Mouse (Mus musculus) forebrain, embryonic 16.5 days (tissue): Measurements from ENCODE around the gene Fgfr2. TPM values are rescaled to one million over a fixed set of nuclear protein-coding genes. Genes with fewer than 3 reads are reported as not detected.
A peak's percentile ranks its signal among the peaks of the same experiment; 100 is the strongest.

Experiments used
- ATAC-seq: fragments of 200-750 bp; cut with Nextera tagmentation; 2 replicates; pipeline ENCODE4 v1.8.0; 2017; ENCODE audit warnings: mild to moderate bottlenecking, moderate library complexity
- H3K27ac ChIP-seq: fragments of 300-500 bp; sonication (generic); 2 replicates; pipeline ENCODE4 v1.5.1; 2014; ENCODE audit warnings: low read length, control low read depth
- H3K27me3 ChIP-seq: fragments of 300-500 bp; sonication (generic); replicated peaks from 2 replicates; pipeline ENCODE4 v1.6.1; 2014; ENCODE audit warnings: low read length; ENCODE audit not compliant: control insufficient read depth, insufficient read depth
- H3K36me3 ChIP-seq: fragments of 300-500 bp; sonication (generic); 2 replicates; pipeline ENCODE4 v1.6.1; 2014; ENCODE audit not compliant: control insufficient read depth, insufficient read depth
- H3K4me1 ChIP-seq: fragments of 300-500 bp; sonication (generic); replicated peaks from 2 replicates; pipeline ENCODE4 v1.6.1; 2014; ENCODE audit warnings: low read length; ENCODE audit not compliant: control insufficient read depth, insufficient read depth
- H3K4me2 ChIP-seq: fragments of 300-500 bp; sonication (generic); 2 replicates; pipeline ENCODE4 v1.6.1; 2014; ENCODE audit warnings: mild to moderate bottlenecking, low read length, control low read depth
- H3K4me3 ChIP-seq: fragments of 300-500 bp; sonication (generic); replicated peaks from 2 replicates; pipeline ENCODE4 v1.5.1; 2014; ENCODE audit warnings: mild to moderate bottlenecking, low read length, control low read depth
- H3K9ac ChIP-seq: fragments of 300-500 bp; sonication (generic); replicated peaks from 2 replicates; pipeline ENCODE4 v1.6.1; 2014; ENCODE audit warnings: low read depth, low read length, control low read depth
- H3K9me3 ChIP-seq: fragments of 300-500 bp; sonication (generic); 2 replicates; pipeline ENCODE4 v1.6.1; 2016; ENCODE audit warnings: low read length; ENCODE audit not compliant: control insufficient read depth
- WGBS: fragments of 180-500 bp; shearing (Covaris S2); extraction: QIAGEN DNeasy Blood & Tissue Kit; methylation state at CpG from one replicate; pipeline ENCODE4 v1.1.7; 2014; 5-methylcytosine and 5-hydroxymethylcytosine counted together
- polyA plus RNA-seq: library from polyadenylated mRNA; unstranded; fragments of >200 nt; fragmentation: Nextera tagmentation; extraction: Ambion mirVana; gene quantifications from 2 replicates; pipeline ENCODE4 v1.2.1, GENCODE M21; 2015

Gene Fgfr2
- polyA plus RNA-seq, 1 experiment from 2014 or later: 39.2 TPM

DNA sequence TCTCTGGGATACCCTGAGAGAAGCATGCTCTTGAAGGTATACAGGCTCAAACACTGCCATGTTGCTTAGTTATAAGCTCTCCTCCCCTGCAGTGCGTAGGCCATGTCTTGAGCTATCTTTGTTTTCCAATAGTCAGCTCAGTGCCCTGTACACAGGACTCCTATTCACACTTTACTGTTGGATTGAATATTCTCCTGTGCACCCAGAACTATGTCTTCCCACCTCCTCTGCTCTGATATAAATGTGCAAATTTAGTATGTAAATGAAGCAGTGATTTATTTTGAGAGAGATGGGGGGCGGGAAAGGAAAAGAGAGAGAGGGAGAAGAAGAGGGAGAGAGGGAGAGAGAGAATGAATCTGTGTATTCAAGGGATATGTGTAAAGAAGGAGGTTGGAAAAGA, 1267.5 kb downstream of the Fgfr2 start:
- Histone ChIP-seq H3K4me3 (no peak overlapping the region), H3K9me3 (peaks cover 2% of the 10 kb centered on the region; the same call in 1 of the 2 replicates), H3K27ac (no peak overlapping the region), H3K4me1 (no peaks in the 10 kb centered on the region), H3K9ac (no peak overlapping the region), H3K27me3 (peaks cover 6% of the 10 kb centered on the region), H3K36me3 (no peaks in the 10 kb centered on the region), H3K4me2 (no peak overlapping the region)
- 95% methylated on average over 2 of the region's 2 CpGs for WGBS
- no peak for ATAC-seq

DNA sequence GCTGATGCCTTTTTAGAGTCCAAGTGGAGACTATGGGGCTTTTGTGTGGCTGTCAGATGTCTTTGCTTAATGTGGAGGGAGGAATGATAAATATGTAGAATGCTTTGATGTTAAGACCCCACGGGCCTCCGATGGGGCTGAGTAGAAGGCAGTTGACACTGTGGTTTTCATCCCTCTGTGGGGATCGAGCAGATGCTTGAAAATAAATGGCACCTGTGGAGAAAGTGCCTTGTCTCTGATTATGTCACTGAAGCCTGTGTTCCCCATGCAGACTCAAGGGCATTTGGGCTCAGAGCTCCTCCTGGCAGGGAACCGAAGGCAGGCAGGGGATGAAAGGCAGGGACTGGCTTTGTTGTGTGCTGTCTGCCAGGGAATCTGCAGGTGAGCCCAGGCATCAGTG, 1272.6 kb downstream of the Fgfr2 start:
- Histone ChIP-seq H3K27me3 (peaks cover 7% of the 10 kb centered on the region), H3K4me3 (no peak overlapping the region), H3K27ac (no peak overlapping the region), H3K4me2 (no peak overlapping the region), H3K9me3 (no peaks in the 10 kb centered on the region), H3K4me1 (peaks cover 10% of the 10 kb centered on the region; the same call in 1 of the 2 replicates), H3K36me3 (no peaks in the 10 kb centered on the region), H3K9ac (no peak overlapping the region)
- no peak for ATAC-seq
- 50% methylated on average over 4 of the region's 4 CpGs for WGBS

DNA sequence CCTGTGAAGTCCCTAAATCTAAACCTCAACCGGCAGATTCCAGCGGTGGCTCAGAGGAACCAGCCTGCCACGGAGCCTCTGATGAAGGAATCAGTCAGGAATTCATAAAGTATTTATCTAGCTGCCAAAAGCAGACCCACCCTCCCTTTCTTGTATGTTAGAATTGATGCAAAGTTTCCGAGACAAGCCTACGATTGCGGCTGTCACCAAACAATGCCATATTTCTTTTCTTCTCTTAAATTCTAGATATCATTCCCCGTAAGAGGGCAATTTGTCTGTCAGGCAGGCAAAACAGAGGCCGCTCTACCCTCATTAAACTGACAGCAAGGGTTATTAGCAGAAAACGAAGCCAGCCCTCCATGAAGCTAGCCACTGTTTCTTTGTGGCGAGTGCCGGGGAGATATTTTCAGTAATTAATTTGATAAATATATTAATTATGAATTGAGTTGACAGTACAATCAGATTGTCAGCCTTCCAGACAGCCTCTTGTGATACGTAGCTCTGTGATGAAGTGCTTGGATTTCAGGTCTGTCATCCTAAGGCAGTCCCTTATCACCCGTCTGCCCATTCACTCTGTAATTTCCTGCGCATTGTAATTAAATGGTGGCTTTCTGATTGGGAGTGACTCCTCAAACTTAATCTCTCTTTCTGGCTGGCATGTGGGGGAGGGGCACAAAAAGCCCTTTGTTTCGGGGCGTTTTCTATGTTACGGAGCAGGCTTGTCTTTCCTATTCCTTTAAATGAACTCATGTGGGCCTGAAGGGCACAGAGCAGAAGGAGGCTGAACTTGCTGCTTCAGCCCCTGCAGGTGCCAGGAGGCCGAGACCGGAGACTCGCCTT, 1276.9 kb downstream of the Fgfr2 start:
- H3K36me3 ChIP-seq: no peaks in the 10 kb centered on the region
- H3K27me3 ChIP-seq: peaks cover 7% of the 10 kb centered on the region; the same call in 1 of the 2 replicates
- peak overlapping the region; percentile 2; the same call in 1 of the 2 replicates for H3K4me2 ChIP-seq
- WGBS: 24% methylated on average over 20 of the region's 20 CpGs
- H3K4me1 ChIP-seq: peaks cover 10% of the 10 kb centered on the region; the same call in 1 of the 2 replicates
- peak; percentile 80 for ATAC-seq
- no peak overlapping the region for H3K4me3 ChIP-seq
- no peaks in the 10 kb centered on the region for H3K9me3 ChIP-seq
- H3K27ac ChIP-seq: no peak overlapping the region
- H3K9ac ChIP-seq: no peak overlapping the region

DNA sequence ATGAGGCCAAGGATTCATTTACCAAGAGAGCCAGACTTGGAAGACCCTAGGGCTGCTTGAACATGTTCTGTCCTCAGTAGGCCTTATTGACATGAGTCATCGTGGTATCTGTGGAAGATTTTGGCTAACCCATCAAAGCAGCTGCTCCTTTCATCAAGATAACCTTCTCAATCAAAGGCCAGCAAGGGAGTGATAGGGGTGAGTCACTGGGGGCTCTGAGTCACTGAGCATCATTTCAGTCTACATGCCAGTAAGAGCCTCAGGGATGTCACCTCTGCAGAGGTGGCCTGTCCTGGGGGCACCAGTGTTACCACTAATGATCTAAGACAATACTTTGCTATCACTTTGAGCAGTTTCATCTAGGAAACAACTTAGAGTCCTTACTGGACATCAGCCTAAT, 1292.9 kb downstream of the Fgfr2 start:
- Histone ChIP-seq H3K36me3 (no peaks in the 10 kb centered on the region), H3K4me3 (no peak overlapping the region), H3K9me3 (no peaks in the 10 kb centered on the region), H3K9ac (no peak overlapping the region), H3K27me3 (peaks cover 2% of the 10 kb centered on the region), H3K27ac (no peak overlapping the region), H3K4me2 (no peak overlapping the region), H3K4me1 (no peaks in the 10 kb centered on the region)
- no peak for ATAC-seq
- 78% methylated on average over 1 of the region's 1 CpGs for WGBS

DNA sequence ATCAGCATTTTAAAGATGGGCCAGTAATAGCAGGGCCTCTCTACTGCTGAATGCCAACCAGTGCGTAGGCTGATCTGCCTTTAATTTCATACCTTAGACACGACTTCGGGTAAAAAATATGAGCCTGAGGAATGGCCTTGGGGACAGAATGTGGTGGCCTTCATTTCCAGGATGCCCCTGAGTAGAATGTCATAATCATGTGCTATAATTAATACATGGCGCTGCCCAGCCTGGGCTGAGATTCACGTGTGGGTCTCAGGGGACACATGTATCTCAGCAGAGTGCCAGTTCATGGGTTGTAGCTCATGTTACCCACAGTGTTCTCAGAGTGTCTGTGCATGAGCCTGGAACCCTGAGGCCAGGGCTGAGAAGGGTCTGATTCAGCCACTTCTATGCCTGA, 1296.3 kb downstream of the Fgfr2 start:
- peaks cover 3% of the 10 kb centered on the region; the same call in 1 of the 2 replicates for H3K27me3 ChIP-seq
- no peak overlapping the region for H3K4me3 ChIP-seq
- no peak overlapping the region for H3K4me2 ChIP-seq
- 88% methylated on average over 5 of the region's 5 CpGs for WGBS
- no peak overlapping the region for H3K9ac ChIP-seq
- H3K36me3 ChIP-seq: no peaks in the 10 kb centered on the region
- no peak for ATAC-seq
- H3K4me1 ChIP-seq: no peaks in the 10 kb centered on the region
- no peak overlapping the region for H3K27ac ChIP-seq
- H3K9me3 ChIP-seq: no peaks in the 10 kb centered on the region

DNA sequence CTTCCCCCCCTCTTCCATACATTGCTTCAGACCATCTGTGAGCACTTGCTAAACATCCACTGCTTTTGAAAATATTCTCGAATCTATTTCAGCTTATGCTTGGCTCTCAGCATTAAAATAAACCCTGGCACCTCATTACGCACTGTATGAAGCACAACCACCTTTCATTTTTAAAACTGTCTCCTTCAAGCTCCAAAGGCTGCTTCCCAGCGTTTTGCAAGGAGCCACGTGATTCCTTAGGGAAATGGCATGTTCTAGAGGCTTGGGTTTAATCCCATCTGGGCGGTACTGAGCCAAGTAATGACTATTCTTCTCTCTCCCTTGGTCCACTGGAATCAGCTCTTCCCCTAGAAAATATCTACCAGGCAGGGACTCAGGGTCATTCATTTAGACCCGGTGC, 1305.2 kb downstream of the Fgfr2 start:
- no peak overlapping the region for H3K9ac ChIP-seq
- H3K36me3 ChIP-seq: no peaks in the 10 kb centered on the region
- WGBS: 68% methylated on average over 6 of the region's 6 CpGs
- H3K27me3 ChIP-seq: peaks cover 14% of the 10 kb centered on the region
- H3K4me3 ChIP-seq: no peak overlapping the region
- no peak overlapping the region for H3K27ac ChIP-seq
- H3K9me3 ChIP-seq: no peaks in the 10 kb centered on the region
- H3K4me2 ChIP-seq: no peak overlapping the region
- H3K4me1 ChIP-seq: no peaks in the 10 kb centered on the region; the same call in 1 of the 2 replicates
- ATAC-seq: no peak

DNA sequence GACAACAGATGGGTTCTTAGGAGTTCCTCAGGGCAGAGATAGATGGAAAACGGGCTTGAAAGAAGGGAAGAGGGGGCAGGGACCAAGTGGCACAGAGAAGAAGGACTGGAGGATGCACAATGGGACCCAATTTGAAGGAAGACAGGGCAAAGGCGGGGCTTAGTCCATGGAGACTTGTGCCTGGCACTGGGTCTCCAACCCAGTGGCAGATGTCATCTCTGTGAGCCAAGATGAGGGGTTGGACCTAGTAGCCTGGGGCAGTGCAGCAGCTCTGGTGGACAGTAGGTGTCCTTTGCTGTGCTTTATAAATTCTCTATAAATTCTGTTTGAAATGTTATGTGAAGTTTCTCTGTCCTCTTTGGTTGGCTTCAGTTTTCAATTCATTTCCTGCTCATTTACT, 1306.5 kb downstream of the Fgfr2 start:
- no peaks in the 10 kb centered on the region; the same call in 1 of the 2 replicates for H3K4me1 ChIP-seq
- H3K4me2 ChIP-seq: no peak overlapping the region
- peaks cover 18% of the 10 kb centered on the region for H3K27me3 ChIP-seq
- H3K9me3 ChIP-seq: no peaks in the 10 kb centered on the region
- H3K27ac ChIP-seq: no peak overlapping the region
- 77% methylated on average over 2 of the region's 2 CpGs for WGBS
- H3K4me3 ChIP-seq: no peak overlapping the region
- H3K9ac ChIP-seq: no peak overlapping the region
- ATAC-seq: no peak
- H3K36me3 ChIP-seq: no peaks in the 10 kb centered on the region

DNA sequence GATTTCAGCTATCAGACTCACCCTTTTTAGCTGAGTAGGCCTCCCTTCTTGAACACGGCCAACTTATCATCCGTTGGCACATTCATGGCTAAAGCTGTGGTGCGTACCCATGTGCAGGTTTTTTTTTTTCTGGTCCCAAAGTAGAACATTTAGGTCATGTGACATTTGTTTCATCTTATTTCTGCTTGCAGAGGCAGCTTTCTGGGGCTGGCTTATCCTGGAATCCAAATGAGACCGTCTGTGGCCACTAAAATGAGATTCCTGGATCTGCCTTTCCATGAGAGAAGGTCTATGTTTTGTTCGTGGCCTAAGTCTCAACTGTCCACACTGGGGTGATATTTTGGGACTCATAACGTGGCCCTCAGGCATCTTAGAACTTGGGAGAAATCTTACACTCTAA, 1311.0 kb downstream of the Fgfr2 start:
- Histone ChIP-seq H3K36me3 (no peaks in the 10 kb centered on the region), H3K9ac (no peak overlapping the region), H3K9me3 (no peaks in the 10 kb centered on the region), H3K4me1 (no peaks in the 10 kb centered on the region), H3K27me3 (peaks cover 33% of the 10 kb centered on the region), H3K4me3 (no peak overlapping the region), H3K27ac (no peak overlapping the region), H3K4me2 (no peak overlapping the region)
- ATAC-seq: no peak
- 82% methylated on average over 6 of the region's 6 CpGs for WGBS

DNA sequence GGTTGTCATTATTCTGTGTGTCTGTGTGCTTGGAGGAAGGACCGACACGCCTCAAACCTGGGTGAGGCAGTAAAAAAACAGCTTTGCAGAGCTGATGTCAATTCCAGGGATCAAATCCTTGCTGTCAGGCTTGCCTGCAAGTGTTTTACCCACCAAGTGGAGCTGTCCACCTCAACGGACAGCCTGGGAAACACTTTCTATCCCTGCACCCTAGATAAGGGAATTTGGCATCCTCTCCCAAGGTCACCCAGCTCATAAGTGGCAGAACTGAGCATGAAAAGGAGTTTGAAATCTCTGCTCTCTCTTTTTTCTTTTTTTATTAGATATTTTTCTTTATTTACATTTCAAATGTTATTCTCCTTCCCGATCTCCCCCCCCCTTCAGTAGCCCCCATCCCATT, 1312.2 kb downstream of the Fgfr2 start:
- Histone ChIP-seq H3K27me3 (peaks cover 42% of the 10 kb centered on the region), H3K4me2 (no peak overlapping the region), H3K4me3 (no peak overlapping the region), H3K9ac (no peak overlapping the region), H3K36me3 (no peaks in the 10 kb centered on the region), H3K4me1 (no peaks in the 10 kb centered on the region), H3K9me3 (no peaks in the 10 kb centered on the region), H3K27ac (no peak overlapping the region)
- no peak for ATAC-seq
- 91% methylated on average over 4 of the region's 4 CpGs for WGBS
